Mouse (Mus musculus) urinary bladder, postnatal 0 days (tissue): ENCODE data around the gene Fam234b. TPM values are rescaled to one million over a fixed set of nuclear protein-coding genes. Genes with fewer than 3 reads are reported as not detected.

Experiments
- polyA plus RNA-seq: library from polyadenylated mRNA; unstranded; fragments of >200 nt; fragmentation: Nextera tagmentation; extraction: Ambion mirVana; gene quantifications from 2 replicates; pipeline ENCODE4 v1.2.1, GENCODE M21; 2015

The Fam234b gene
- polyA plus RNA-seq = 3.9 and 4.3 TPM in 2 replicates

GRCm38 (mm10) chr6:135197921-135198532 lies at the start of gene Fam234b, which contains the start of gene Hebp1:
Gene Fam234b (plus strand): TSS chr6:135197977.
Gene Hebp1 (minus strand): TSS chr6:135198022.

GRCm38 (mm10) chr6:135254153-135254552 lies 56.4 kb downstream of the Fam234b start, which contains the start of gene Gsg1:
Gene Gsg1 (minus strand): TSS chr6:135254351.

Other genes starting within 250 kb of the Fam234b start
- 1.3 and 2.0 TPM in 2 replicates for gene Apold1, start 216.3 kb upstream of the Fam234b start, polyA plus RNA-seq
- 52.1 and 58.5 TPM in 2 replicates for gene Ddx47, start 186.4 kb upstream of the Fam234b start, polyA plus RNA-seq
- gene Gprc5a, start 132.3 kb upstream of the Fam234b start, polyA plus RNA-seq = 14.7 and 16.3 TPM in 2 replicates
- 0.12 TPM in 1 of 2 replicates, not detected in the other for gene Gprc5d, start 79.7 kb upstream of the Fam234b start, polyA plus RNA-seq
- gene Hebp1, start within 50 bp of the Fam234b start, polyA plus RNA-seq = 17.8 and 21.6 TPM in 2 replicates
- 0.39 and 0.53 TPM in 2 replicates for gene Gsg1, start 56.4 kb downstream of the Fam234b start, polyA plus RNA-seq
- gene Pbp2, start 112.4 kb downstream of the Fam234b start, polyA plus RNA-seq = 1.1 and 1.7 TPM in 2 replicates
- 98.7 and 115 TPM in 2 replicates for gene Emp1, start 164.6 kb downstream of the Fam234b start, polyA plus RNA-seq